Mouse (Mus musculus) retina, embryonic 14.5 days (tissue): ENCODE measurements around the gene Zfp810.

Source experiments
- DNase-seq: peaks from one replicate; pipeline ENCODE4 v3.0.0-alpha.2; 2015; ENCODE audit warnings: low spot score

Gene Zfp810

DNA sequence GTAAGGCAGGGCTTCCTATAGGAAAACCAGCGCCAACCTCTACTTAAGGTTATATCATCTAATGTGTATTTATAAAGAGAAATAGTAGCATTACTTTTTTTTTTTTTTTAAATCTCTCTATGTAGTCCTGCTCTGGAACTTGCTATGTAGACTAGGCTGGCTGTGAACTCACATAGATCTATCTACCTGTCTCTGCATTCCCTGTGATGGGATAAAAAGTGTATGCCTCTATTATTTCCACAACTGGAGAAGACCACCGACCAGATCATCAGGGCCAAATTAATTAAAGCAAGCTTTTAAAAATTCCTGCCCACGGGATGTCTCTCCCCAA, 47.4 kb downstream of the Zfp810 start:
- DNase-seq: no peak

DNA sequence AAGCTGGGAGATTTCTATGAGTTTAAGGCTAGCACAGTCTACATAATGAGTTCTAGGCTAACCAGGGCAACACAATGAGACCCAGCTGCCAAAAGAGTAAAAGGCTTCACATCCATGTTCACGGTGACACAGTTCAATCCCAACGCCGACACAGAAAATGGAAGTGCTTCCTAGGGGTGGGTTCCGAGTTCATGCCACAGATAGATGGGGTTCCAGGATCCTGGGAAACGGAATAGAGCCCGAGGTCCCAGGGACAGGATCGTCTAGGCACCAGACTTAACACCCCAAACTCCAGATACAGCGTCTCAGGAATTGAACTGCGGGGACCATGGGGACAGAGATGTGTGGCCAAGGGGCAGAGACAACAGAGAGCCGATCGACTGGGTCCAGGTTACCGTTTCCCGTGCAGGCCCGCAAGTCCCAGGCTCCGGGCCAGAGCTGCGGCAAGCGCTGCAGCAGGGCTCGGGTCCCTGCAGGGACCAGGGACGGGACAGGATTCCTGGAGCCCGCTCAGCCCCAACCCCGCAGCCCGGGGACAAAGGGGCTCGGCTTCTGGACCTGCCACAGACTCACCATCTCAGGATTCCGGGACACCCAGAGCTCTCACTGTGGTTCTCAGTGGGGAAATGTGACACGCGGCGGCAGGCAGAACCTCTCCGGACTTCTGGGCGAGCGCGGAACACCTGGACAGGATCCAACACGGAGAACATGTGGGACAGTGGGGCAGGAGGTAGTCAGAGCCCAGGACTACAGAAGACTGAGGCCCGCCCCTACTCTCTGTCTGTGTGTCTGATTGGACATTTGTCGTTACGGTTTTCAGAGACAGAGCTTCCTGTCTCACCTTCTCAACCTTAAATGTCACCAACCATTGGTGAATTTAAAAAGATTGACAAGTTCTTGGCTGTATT, 48.0 kb downstream of the Zfp810 start, which contains the start of gene Zfp599:
Gene Zfp599, minus strand, starts transcription at position 712 of the 908 bp plus-strand sequence.
- DNase-seq: peak; percentile 70

DNA sequence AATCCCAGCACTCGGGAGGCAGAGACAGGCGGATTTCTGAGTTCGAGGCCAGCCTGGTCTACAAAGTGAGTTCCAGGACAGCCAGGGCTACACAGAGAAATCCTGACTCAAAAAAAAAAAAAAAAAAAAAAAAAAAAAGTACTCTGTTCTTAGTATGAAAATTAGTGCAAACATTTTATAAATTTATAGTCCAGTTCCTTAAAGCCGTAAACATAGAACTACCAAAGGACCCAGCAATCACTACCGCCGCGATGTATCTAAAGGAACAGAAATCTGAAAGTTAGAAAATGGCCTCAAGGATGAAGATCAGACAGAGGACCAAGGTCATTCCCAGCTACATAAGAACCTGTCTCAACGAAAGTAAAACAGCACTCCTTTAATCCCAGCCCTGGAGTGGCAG, 48.7 kb downstream of the Zfp810 start:
- DNase-seq: no peak

DNA sequence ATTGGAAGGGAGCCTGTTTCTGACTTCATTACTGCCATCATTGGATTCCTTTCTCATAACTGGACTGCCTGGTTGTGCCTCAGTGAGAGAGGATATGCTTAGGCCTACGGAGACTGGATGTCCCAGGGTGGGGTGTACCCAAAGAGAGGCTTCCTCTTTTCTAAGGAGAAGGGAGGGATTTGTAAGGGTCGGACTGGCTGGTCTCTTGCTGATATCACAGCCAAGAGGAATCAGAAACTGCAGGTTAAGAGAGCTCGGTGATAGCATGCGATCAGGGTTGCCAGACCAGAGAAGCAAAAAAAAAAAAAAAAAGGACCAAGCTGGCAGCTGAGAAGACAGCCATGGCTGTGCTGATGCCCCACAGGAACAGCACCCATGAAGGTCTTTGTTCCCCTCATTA, 50.9 kb downstream of the Zfp810 start:
- DNase-seq: no peak

DNA sequence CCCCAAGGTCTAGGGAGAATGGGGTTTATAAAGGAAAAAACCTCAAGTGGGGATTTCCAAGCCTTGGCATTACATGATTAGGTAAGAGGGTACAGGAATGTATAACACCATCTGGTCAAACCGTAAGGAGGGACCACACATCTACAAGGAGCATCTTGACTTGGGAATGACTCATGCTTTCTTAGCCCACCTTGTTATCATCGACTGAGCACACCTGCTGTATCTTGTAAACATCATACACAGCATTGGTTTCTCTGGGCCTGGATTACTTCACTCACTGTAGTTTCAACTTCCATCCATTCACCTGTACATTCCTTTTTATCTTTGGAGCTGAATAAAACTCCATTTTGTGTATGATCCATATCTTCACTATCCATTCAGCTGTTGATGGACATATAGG, 63.2 kb downstream of the Zfp810 start:
- DNase-seq: no peak

DNA sequence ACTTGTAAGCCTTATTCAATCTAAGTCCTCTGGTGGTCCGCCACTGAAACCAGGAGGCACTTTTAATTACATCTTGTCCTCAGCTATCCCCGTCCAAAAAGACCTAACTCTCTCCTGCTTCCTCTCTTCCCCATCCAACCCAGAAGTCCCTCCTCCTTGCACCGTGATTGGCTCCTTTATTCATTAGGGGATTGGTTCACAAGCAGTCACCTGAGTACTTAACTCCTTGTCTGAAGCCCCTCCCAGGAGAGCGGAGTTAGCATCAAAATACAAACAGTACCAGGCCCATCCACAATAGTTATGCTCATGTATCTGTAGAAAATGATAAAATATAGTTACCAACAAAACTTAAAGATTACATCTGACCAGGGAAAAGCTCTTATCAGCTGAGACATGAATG, 67.4 kb downstream of the Zfp810 start:
- no peak for DNase-seq

DNA sequence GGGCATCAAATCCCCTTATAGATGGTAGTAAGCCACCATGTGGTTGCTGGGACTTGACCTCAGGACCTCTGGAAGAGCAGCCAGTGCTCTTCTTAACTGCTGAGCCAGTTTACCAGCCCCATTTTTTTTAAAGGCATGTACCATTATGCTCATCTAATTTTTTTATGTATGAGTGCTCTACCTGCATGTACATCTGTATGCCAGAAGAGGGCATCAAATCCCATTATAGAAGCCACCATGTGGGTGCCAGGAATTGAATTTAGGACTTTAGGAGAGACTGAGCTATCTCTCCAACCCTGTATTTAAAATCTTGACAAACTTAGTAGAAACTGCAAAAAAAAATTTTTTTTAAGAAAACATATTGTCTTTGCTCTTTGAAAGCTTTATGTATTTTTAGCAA, 76.9 kb downstream of the Zfp810 start:
- DNase-seq: peak; percentile 14

DNA sequence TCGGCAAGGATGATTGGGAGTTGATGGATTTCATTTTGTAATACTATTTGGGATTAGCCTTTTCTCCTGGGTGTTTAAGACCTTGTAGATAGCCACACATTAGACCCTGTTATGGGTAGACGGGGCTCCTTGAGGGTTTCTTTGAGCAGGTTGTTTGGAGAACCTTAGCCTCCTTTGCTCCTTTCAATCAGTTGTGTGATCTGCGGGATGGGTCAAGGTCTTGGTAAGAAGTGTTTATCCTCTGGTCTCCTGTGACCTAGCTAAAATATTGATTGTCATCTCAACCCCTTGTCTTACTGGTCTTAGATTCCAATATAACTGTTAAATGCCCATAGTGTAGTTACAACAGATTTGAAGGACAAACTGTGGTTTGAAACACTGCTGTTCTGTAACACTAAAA, 77.4 kb downstream of the Zfp810 start:
- DNase-seq: no peak

DNA sequence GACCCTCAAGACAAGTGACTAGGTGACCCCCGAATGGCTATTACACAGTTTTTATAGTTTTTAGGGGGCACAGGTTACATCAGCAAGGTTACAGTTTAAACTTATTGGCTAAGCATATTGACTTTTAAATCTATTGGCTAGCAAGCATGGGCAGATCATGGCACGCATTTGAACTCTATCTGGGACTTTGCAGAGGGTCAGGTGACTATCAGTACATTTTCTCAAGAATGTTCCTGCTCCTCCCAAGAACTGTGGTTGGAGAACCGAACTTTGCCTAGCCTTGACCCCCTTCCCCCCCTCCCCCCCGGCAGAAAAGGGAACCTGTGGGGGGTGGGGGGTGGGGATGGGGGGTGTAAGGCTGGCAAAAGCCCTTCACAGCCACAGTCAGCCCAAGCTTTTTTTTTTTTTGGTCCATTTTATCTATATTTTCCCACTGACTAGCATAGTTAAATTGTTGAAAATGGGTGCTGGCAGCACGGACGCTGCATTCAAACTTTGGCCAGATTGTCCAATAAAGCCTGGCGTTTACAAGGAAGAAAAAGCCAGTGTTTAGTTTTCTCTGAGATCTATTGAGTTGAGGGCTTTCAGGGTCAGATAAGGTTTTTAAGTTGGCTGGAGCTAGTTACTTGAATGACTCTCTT, 77.9 kb downstream of the Zfp810 start:
- DNase-seq: no peak

DNA sequence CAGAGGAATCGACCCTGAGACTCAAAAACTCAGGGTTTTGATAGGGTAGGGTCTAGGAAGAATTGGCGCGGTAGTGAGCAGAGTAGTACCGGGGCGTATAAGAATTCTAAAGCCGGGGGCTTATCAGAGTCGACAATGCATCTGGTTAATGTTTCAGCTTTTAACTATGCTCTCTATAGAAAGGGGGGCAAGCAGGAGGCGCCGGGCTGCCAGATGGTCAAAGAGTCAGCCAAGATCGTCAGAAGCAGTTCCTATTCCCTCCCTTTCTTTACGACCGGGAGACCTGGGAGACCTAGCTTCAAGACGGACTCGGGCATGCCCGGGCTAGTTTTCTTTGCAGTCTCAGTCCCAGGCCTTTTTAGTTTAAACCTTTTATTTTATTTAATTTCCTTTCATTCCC, 80.6 kb downstream of the Zfp810 start:
- no peak for DNase-seq
